Mouse (Mus musculus): ENCODE results near the gene Fam193a. TPM values are rescaled to one million over a fixed set of nuclear protein-coding genes. Genes with fewer than 3 reads are reported as not detected.

Gene Fam193a
- polyA plus RNA-seq, 1 experiment from 2014 or later, result 24.1 TPM

DNA sequence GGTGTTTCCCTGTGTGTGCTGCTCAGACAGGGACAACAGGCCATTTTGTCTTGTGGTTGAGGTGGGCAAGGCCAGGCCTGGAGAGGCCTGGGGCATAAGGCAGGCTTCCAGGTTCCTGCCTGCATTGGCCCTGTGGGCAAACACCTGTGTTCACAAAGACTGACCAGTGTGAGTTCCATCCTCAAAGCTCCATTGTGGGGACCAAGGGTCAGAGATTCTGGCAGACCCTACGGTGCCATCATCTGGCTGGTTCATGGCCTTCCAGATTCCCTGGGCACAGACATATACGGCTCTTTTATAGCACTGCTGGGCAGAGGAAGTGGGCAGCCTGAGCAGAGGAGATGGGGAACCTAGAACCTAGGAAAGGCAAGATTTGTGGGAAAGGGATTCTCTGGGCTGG is 157.6 kb downstream of the Fam193a start:
- no peaks in the 10 kb centered on the region for H3K4me1 ChIP-seq (ENCODE audit: control insufficient read depth, insufficient read depth, low read length)
- H3K9me3 ChIP-seq (ENCODE audit: control insufficient read depth, low read length), result no peaks in the 10 kb centered on the region
- no peak overlapping the region for H3K4me3 ChIP-seq (ENCODE audit: low read depth, low read length)
- no peaks in the 10 kb centered on the region for H3K36me3 ChIP-seq (ENCODE audit: control insufficient read depth, insufficient read depth, low read length)
- H3K27ac ChIP-seq (ENCODE audit: low read depth, low read length), result no peak overlapping the region
- 80% methylated on average over 2 of the region's 2 CpGs for whole genome bisulfite sequencing
- no peak overlapping the region for H3K9ac ChIP-seq (replicated peaks; ENCODE audit: low read depth, low read length)
- no peak for ATAC-seq (ENCODE audit: low read depth)
- no peak overlapping the region for H3K4me2 ChIP-seq (ENCODE audit: low read depth, low read length)
- H3K27me3 ChIP-seq (ENCODE audit: control insufficient read depth, insufficient read depth, low read length), result no peaks in the 10 kb centered on the region

DNA sequence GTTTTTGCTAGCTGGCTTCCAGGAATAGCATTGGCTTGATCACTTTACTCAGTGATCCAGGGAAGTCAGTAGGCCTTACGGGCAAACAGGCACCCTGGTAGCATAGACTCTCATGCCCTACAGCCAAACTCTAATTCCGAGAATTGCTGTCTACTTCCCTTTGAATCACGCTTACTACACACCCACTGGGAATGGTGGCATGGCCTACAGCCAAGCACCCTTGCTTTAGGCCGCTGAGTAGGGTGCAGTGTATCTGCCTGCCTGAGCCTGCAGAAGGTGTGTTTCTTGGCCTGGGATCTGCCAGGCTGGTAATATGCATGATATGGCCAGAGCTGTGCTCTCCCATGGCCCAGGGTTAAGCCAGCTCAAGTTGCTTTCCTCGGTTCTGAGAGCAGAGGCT is 159.0 kb downstream of the Fam193a start:
- H3K4me2 ChIP-seq (ENCODE audit: low read depth, low read length), result no peak overlapping the region
- H3K36me3 ChIP-seq (ENCODE audit: control insufficient read depth, insufficient read depth, low read length), result no peaks in the 10 kb centered on the region
- no peak for ATAC-seq (ENCODE audit: low read depth)
- no peaks in the 10 kb centered on the region for H3K4me1 ChIP-seq (ENCODE audit: control insufficient read depth, insufficient read depth, low read length)
- H3K9ac ChIP-seq (replicated peaks; ENCODE audit: low read depth, low read length), result no peak overlapping the region
- no peaks in the 10 kb centered on the region for H3K27me3 ChIP-seq (ENCODE audit: control insufficient read depth, insufficient read depth, low read length)
- no peak overlapping the region for H3K27ac ChIP-seq (ENCODE audit: low read depth, low read length)
- H3K4me3 ChIP-seq (ENCODE audit: low read depth, low read length), result no peak overlapping the region
- H3K9me3 ChIP-seq (ENCODE audit: control insufficient read depth, low read length), result no peaks in the 10 kb centered on the region
- WGBS, result 88% methylated on average over 5 of the region's 5 CpGs

DNA sequence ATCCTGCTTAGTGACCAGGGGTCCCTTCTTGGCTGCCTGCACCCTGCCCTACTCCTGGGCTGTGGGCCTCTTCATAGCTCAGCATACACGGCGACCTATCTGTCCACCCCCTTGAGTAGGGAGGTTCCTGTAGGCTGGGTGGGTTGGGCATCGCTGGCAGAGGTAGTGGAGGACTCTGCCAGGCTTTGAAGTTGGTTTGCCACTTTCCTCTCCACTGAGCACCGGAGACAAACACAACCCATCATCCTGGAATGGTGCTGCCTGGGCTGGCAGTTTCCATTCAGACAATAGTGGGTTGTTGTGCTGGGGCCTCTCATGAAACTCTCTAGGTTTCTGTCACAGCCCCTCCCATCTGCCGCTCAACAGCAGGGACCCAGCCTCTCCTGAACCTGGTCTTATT is 160.4 kb downstream of the Fam193a start:
- Histone ChIP-seq H3K9me3 (ENCODE audit: control insufficient read depth, low read length) (no peaks in the 10 kb centered on the region), H3K4me3 (ENCODE audit: low read depth, low read length) (no peak overlapping the region), H3K4me1 (ENCODE audit: control insufficient read depth, insufficient read depth, low read length) (no peaks in the 10 kb centered on the region), H3K4me2 (ENCODE audit: low read depth, low read length) (no peak overlapping the region), H3K27ac (ENCODE audit: low read depth, low read length) (no peak overlapping the region), H3K9ac (replicated peaks; ENCODE audit: low read depth, low read length) (no peak overlapping the region), H3K27me3 (ENCODE audit: control insufficient read depth, insufficient read depth, low read length) (no peaks in the 10 kb centered on the region), H3K36me3 (ENCODE audit: control insufficient read depth, insufficient read depth, low read length) (no peaks in the 10 kb centered on the region)
- WGBS, result 74% methylated on average over 5 of the region's 5 CpGs
- ATAC-seq (ENCODE audit: low read depth), result no peak

DNA sequence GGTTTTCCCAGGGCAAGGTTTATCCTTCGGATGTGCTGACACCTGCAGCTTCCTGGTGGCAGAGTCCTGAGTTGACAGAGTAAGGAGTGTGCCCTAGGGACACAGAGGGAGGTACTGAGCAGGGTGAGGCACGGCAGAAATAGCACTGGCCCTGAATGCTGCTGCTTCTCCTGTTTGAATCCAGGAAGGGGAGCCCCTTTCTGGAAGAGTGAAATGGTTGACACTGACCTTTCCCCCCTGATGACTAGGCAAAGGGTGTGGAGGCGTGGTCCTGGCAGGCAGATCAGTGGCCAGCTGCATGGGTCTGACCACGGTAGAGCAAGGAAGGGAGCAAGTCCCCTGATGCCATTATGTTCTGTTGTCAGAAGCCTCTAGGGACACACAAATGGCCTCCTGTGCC is 161.0 kb downstream of the Fam193a start:
- Histone ChIP-seq H3K9ac (replicated peaks; ENCODE audit: low read depth, low read length) (no peak overlapping the region), H3K36me3 (ENCODE audit: control insufficient read depth, insufficient read depth, low read length) (no peaks in the 10 kb centered on the region), H3K9me3 (ENCODE audit: control insufficient read depth, low read length) (no peaks in the 10 kb centered on the region), H3K4me3 (ENCODE audit: low read depth, low read length) (no peak overlapping the region), H3K27ac (ENCODE audit: low read depth, low read length) (no peak overlapping the region), H3K27me3 (ENCODE audit: control insufficient read depth, insufficient read depth, low read length) (no peaks in the 10 kb centered on the region), H3K4me2 (ENCODE audit: low read depth, low read length) (no peak overlapping the region), H3K4me1 (ENCODE audit: control insufficient read depth, insufficient read depth, low read length) (no peaks in the 10 kb centered on the region)
- WGBS, result 50% methylated on average over 4 of the region's 4 CpGs
- no peak for ATAC-seq (ENCODE audit: low read depth)

DNA sequence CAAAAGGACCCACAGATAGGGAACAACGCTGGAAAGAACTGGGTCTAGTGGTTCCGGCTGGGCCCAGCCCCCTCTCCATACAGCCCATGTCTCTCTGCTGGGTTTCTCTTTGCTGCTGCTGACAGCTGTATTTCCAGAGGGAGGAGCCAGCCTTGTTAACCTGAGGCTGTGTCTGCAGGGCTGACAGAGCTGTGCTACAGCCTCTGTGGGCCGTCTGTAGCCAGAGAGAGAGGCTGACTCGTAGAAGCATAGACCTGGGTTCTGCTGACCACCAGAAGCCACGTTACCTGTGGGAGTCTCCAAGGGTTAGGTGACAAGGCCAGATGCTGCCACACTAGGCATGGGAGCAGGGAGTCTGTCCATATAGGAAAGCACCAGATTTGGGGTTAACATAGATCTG is 163.3 kb downstream of the Fam193a start:
- no peak overlapping the region for H3K27ac ChIP-seq (ENCODE audit: low read depth, low read length)
- no peaks in the 10 kb centered on the region for H3K27me3 ChIP-seq (ENCODE audit: control insufficient read depth, insufficient read depth, low read length)
- H3K9me3 ChIP-seq (ENCODE audit: control insufficient read depth, low read length), result no peaks in the 10 kb centered on the region
- no peaks in the 10 kb centered on the region for H3K36me3 ChIP-seq (ENCODE audit: control insufficient read depth, insufficient read depth, low read length)
- no peaks in the 10 kb centered on the region for H3K4me1 ChIP-seq (ENCODE audit: control insufficient read depth, insufficient read depth, low read length)
- 74% methylated on average over 5 of the region's 5 CpGs for WGBS
- H3K4me2 ChIP-seq (ENCODE audit: low read depth, low read length), result no peak overlapping the region
- no peak for ATAC-seq (ENCODE audit: low read depth)
- H3K9ac ChIP-seq (replicated peaks; ENCODE audit: low read depth, low read length), result no peak overlapping the region
- H3K4me3 ChIP-seq (ENCODE audit: low read depth, low read length), result no peak overlapping the region

DNA sequence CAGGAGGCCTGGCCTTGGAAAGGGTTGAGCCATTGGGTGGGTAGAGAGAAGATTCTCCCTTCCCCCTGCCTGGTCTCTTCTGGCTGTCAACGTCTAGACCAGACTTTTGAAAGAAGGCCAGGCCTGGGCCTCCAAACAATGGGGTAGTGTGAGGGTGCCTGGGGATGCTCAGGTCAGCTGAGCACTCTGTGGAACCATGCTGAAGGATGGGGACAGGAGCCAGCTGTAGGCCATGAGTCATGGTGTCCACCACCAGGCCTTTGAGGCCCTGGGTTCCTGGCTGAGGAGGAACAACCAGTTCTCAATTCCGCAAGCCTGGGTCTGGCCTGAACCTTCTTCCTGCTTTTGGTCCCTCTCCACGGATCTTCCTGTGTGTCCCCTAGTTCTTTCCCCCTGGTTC is 164.1 kb downstream of the Fam193a start:
- ATAC-seq (ENCODE audit: low read depth), result no peak

DNA sequence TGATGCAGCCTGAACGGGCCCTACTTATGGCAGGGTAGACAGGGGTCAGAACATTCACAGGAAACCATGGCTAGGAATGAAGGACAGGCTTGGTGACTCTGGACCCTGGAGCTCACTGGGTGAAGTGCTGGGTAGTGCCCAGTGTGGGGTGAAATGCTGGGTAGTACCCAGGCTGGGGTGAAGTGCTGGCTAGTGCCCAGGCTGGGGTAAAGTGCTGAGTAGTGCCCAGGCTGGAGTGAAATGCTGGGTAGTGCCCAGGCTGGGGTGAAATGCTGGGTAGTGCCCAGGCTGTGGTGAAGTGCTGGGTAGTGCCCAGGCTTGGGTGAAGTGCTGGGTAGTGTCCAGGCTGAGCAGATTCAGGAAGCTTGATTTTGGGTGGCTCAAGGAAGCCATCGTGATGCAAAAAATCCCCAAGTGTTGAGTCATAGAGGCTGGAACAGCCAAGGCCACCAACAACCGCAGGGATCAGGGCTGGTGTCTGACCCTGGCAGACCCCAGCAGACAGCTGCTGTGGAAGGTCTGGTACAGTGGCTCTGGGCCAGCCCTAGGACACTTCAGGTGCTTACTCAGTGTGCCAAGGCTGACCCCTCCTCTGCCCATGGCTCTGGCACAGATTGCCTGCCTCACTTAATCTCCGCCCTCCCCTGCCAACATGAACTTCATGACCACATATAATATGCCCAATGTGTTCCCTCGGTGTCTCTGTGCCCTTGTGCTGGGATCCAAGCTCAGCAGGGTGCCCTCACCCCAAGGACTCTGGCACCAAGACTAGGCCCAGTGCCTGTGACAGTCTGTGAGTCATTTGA is 165.2 kb downstream of the Fam193a start:
- Histone ChIP-seq H3K9ac (replicated peaks; ENCODE audit: low read depth, low read length) (no peak overlapping the region), H3K27me3 (ENCODE audit: control insufficient read depth, insufficient read depth, low read length) (no peaks in the 10 kb centered on the region), H3K27ac (ENCODE audit: low read depth, low read length) (no peak overlapping the region), H3K4me2 (ENCODE audit: low read depth, low read length) (no peak overlapping the region), H3K4me1 (ENCODE audit: control insufficient read depth, insufficient read depth, low read length) (no peaks in the 10 kb centered on the region), H3K4me3 (ENCODE audit: low read depth, low read length) (no peak overlapping the region), H3K9me3 (ENCODE audit: control insufficient read depth, low read length) (no peaks in the 10 kb centered on the region), H3K36me3 (ENCODE audit: control insufficient read depth, insufficient read depth, low read length) (no peaks in the 10 kb centered on the region)
- ATAC-seq (ENCODE audit: low read depth), result no peak
- 86% methylated on average over 5 of the region's 5 CpGs for WGBS

More for the DNA sequence above, 164.1 kb downstream of the Fam193a start:
- Histone ChIP-seq H3K4me3 (ENCODE audit: low read depth, low read length) (no peak overlapping the region), H3K36me3 (ENCODE audit: control insufficient read depth, insufficient read depth, low read length) (no peaks in the 10 kb centered on the region), H3K27me3 (ENCODE audit: control insufficient read depth, insufficient read depth, low read length) (no peaks in the 10 kb centered on the region), H3K4me2 (ENCODE audit: low read depth, low read length) (no peak overlapping the region), H3K4me1 (ENCODE audit: control insufficient read depth, insufficient read depth, low read length) (no peaks in the 10 kb centered on the region), H3K27ac (ENCODE audit: low read depth, low read length) (no peak overlapping the region), H3K9me3 (ENCODE audit: control insufficient read depth, low read length) (no peaks in the 10 kb centered on the region), H3K9ac (replicated peaks; ENCODE audit: low read depth, low read length) (no peak overlapping the region)
- 65% methylated on average over 3 of the region's 3 CpGs for WGBS

DNA sequence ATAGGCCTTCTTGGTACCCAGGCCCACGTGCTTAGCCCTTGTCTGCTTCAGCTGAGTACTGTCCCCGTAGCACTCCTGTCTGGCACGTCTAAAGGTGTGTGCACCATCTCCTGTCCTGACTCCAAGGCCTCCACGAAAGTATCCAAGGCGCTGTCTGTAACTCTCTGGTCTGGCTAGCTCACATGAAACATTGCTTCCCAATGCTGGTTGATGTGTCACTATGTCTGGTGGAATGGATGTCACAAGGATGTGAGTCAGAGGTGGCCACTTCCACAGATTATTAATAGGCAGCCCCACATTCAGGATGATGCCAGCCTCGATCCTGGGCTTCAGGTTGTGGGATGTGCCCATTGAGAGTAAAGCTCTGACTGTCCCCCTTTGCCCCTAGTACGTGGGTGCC is 166.1 kb downstream of the Fam193a start:
- Histone ChIP-seq H3K36me3 (ENCODE audit: control insufficient read depth, insufficient read depth, low read length) (no peaks in the 10 kb centered on the region), H3K4me1 (ENCODE audit: control insufficient read depth, insufficient read depth, low read length) (no peaks in the 10 kb centered on the region), H3K27ac (ENCODE audit: low read depth, low read length) (no peak overlapping the region), H3K27me3 (ENCODE audit: control insufficient read depth, insufficient read depth, low read length) (no peaks in the 10 kb centered on the region), H3K4me2 (ENCODE audit: low read depth, low read length) (no peak overlapping the region), H3K4me3 (ENCODE audit: low read depth, low read length) (no peak overlapping the region), H3K9ac (replicated peaks; ENCODE audit: low read depth, low read length) (no peak overlapping the region), H3K9me3 (ENCODE audit: control insufficient read depth, low read length) (no peaks in the 10 kb centered on the region)
- WGBS, result 90% methylated on average over 7 of the region's 7 CpGs
- no peak for ATAC-seq (ENCODE audit: low read depth)

All from neural tube, embryonic 14.5 days (tissue).